In the genomic region with DNA sequence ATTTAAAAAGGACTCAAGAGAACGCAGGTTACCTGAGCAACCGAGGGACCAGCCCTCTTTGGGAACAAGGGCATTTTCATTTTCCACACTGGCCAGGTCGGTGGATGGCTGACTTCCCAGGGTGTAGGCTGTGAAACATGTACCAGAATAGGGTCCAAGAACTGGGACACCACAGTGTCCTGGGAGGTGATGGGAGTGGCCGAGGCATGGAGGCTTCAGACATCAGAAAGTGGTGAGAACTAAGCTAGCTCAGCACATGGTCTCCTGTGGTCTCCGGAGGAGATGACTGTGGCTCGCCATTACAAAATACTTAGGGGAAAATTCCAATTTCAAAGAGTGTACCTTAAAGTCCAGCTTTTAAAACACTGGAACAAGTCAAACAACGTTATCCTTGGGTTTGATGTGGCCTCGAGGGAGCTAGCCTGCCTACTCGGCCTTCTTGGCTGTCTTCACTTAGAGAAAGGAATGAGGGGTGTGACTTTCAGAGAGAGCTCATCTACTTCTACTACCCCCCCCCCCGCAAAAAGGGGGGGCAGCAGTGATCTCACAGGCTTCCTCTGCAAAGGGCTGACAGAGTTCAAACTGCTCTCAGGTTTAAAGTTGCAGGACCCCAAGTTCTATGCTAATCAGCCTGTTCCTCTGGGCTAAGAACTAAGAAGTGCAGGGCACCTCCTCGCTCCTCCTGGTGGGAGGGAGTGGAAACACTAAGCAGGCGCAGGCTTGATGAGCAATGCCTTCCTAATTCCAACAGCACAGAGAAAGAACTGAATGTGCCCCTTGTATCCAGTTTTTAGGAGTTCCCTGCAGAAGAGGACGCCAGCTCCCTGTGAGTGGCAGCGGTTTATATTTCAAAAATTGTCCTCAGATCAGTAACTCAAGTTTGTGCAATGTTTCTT, we compare ENCODE assay signal across 11 mouse cellular contexts. TPM values are rescaled to one million over a fixed set of nuclear protein-coding genes. Genes with fewer than 3 reads are reported as not detected.
DNase-seq lines count a peak whose midpoint lies in the region; ATAC-seq and TF ChIP-seq lines count a peak whose summit lies in the region.
"Had no signal": no experiment of that assay in that cellular context is flagged by ENCODE, and none has a peak within 500 bp of the region (broad histone marks: within the 10 kb centered on the region; RNA-seq: fewer than 3 reads in every experiment).

No protein-coding gene starts in this region.

- H3K9me3 ChIP-seq in liver, postnatal 0 days (ENCODE audit: low read length), result no peaks in the 10 kb centered on the region
- H3K9me3 ChIP-seq in liver, embryonic 11.5 days (ENCODE audit: control insufficient read depth, low read length), result no peaks in the 10 kb centered on the region
- no peaks in the 10 kb centered on the region for H3K9me3 ChIP-seq in hindbrain, embryonic 10.5 days

- H3K4me3 ChIP-seq in gastrocnemius, adult 2 months, result no peak overlapping the region
- no peak overlapping the region for H3K4me3 ChIP-seq in liver, postnatal 0 days (ENCODE audit: low read depth, low read length)
- no peak overlapping the region for H3K4me3 ChIP-seq in liver, embryonic 11.5 days (ENCODE audit: low read depth, low read length)
- H3K4me3 ChIP-seq in hindbrain, embryonic 10.5 days, result no peak overlapping the region

- 81% methylated on average over 14 of the region's 14 CpGs for WGBS in liver, postnatal 0 days (ENCODE audit: insufficient replicate concordance)
- 79% methylated on average over 14 of the region's 14 CpGs for WGBS in liver, embryonic 11.5 days
- WGBS in hindbrain, embryonic 10.5 days, result 66% methylated on average over 14 of the region's 14 CpGs

- TF ChIP-seq CTCF in gastrocnemius, adult 2 months (IDR thresholded peaks at IDR 0.05), result peak; percentile 44
- peak; percentile 46 for TF ChIP-seq CTCF in liver, postnatal 0 days (IDR thresholded peaks at IDR 0.05; ENCODE audit: low read depth)

- H3K9ac ChIP-seq in liver, postnatal 0 days (replicated peaks), result no peak overlapping the region
- H3K9ac ChIP-seq in liver, embryonic 11.5 days (ENCODE audit: low read depth, low read length), result no peak overlapping the region

- no peak for TF ChIP-seq EP300 in liver, postnatal 0 days (IDR thresholded peaks at IDR 0.05; ENCODE audit: low read depth)

- H3K27me3 ChIP-seq in liver, postnatal 0 days (ENCODE audit: insufficient read depth, low read length), result no peaks in the 10 kb centered on the region
- H3K27me3 ChIP-seq in liver, embryonic 11.5 days (replicated peaks; ENCODE audit: control insufficient read depth, insufficient read depth, low read length), result no peaks in the 10 kb centered on the region
- no peaks in the 10 kb centered on the region for H3K27me3 ChIP-seq in hindbrain, embryonic 10.5 days (ENCODE audit: insufficient read depth, poor library complexity, severe bottlenecking)

- ATAC-seq in liver, postnatal 0 days, result no peak
- no peak for ATAC-seq in liver, embryonic 11.5 days (replicated peaks; ENCODE audit: low FRiP score)
- ATAC-seq: activated CD4-positive, CD25-positive, alpha-beta regulatory T cell, adult 4 months; CD4-positive, CD25-positive, alpha-beta regulatory T cell, adult 4 months had no signal

- no peaks in the 10 kb centered on the region for H3K4me1 ChIP-seq in liver, postnatal 0 days (ENCODE audit: insufficient read depth)
- no peaks in the 10 kb centered on the region for H3K4me1 ChIP-seq in liver, embryonic 11.5 days (replicated peaks; ENCODE audit: control insufficient read depth, insufficient read depth, low read length)
- peaks cover 5% of the 10 kb centered on the region; the same call in 1 of the 2 replicates for H3K4me1 ChIP-seq in hindbrain, embryonic 10.5 days (replicated peaks)

- peak overlapping the region; percentile 73 for H3K27ac ChIP-seq in gastrocnemius, adult 2 months
- H3K27ac ChIP-seq in liver, postnatal 0 days (ENCODE audit: low read depth), result no peak overlapping the region
- no peak overlapping the region for H3K27ac ChIP-seq in liver, embryonic 11.5 days (ENCODE audit: low read depth, low read length)
- no peak overlapping the region for H3K27ac ChIP-seq in hindbrain, embryonic 10.5 days

- peak; percentile 61 for DNase-seq in gastrocnemius, adult 2 months
- DNase-seq in gastrocnemius, postnatal 4 days (ENCODE audit: low spot score in 2 of 2), result no peak
- DNase-seq in liver, postnatal 0 days, result no peak
- DNase-seq in liver, embryonic 11.5 days (ENCODE audit: low spot score), result no peak
- peak; percentile 88 for DNase-seq in fibroblast of lung, adult 2 months (ENCODE audit: low read depth)
- DNase-seq in skeletal muscle tissue, adult 2 months (ENCODE audit: low read depth, low spot score), result peak; percentile 66
- no peak for DNase-seq in left cerebral cortex, postnatal 14 days (ENCODE audit: low spot score in 2 of 2)
- no peak for DNase-seq in hindbrain, embryonic 10.5 days (ENCODE audit: low spot score)
- DNase-seq: spleen, adult 18-20 months had no signal

- H3K4me2 ChIP-seq in liver, postnatal 0 days (ENCODE audit: low read depth, low read length), result no peak overlapping the region
- no peak overlapping the region for H3K4me2 ChIP-seq in liver, embryonic 11.5 days

- intact Hi-C loops in gastrocnemius, adult 2 months (cut with DNase I), result no loop called here
- intact Hi-C loops in left cerebral cortex, postnatal 14 days (cut with DNase I), result loop anchor here (5.0 kb wide), 1 partner anchor 92 kb away; no protein-coding TSS in a partner anchor

- peaks cover 9% of the 10 kb centered on the region for H3K36me3 ChIP-seq in liver, postnatal 0 days (replicated peaks; ENCODE audit: insufficient read depth, low read length)
- H3K36me3 ChIP-seq in liver, embryonic 11.5 days (ENCODE audit: control insufficient read depth, insufficient read depth, low read length), result peaks cover 1% of the 10 kb centered on the region; the same call in 1 of the 2 replicates
- H3K36me3 ChIP-seq in hindbrain, embryonic 10.5 days, result peaks cover 42% of the 10 kb centered on the region

RNA-seq across cellular contexts. Expression of a gene that starts 54.3 kb away (rescaled TPM):
- total RNA-seq in gastrocnemius, adult 2 months (2021), result 10 to 100 TPM; 23.6 to 24.6 TPM
- 10 to 100 TPM; 36.7 to 39.8 TPM for total RNA-seq in gastrocnemius, postnatal 4 days (2021)
- 1.9 and 2.9 TPM in 2 replicates for polyA plus RNA-seq in liver, postnatal 0 days (2015; fragmentation: Nextera tagmentation; extraction: Ambion mirVana)
- 7.7 and 9.4 TPM in 2 replicates for polyA plus RNA-seq in liver, embryonic 11.5 days (2014; fragmentation: Nextera tagmentation; extraction: Ambion mirVana)
- total RNA-seq in left cerebral cortex, postnatal 14 days (2021), result 10 to 100 TPM; 44.5 to 53.7 TPM
- 10.3 and 13.7 TPM in 2 replicates for polyA plus RNA-seq in hindbrain, embryonic 10.5 days (2016; fragmentation: Nextera tagmentation; extraction: Ambion mirVana)

Comparison
In these comparisons a context has a peak if more than half of its experiments do, and no peak if none do; other contexts are left out.
1. DNase-seq: peak in gastrocnemius, adult 2 months (single experiment), fibroblast of lung, adult 2 months (single experiment) and skeletal muscle tissue, adult 2 months (single experiment); none in gastrocnemius, postnatal 4 days (0 of 2), liver, postnatal 0 days (single experiment), liver, embryonic 11.5 days (single experiment), left cerebral cortex, postnatal 14 days (0 of 2) and hindbrain, embryonic 10.5 days (single experiment).